Mouse (Mus musculus) thymus, adult 2 months (tissue): Measurements from ENCODE around the gene Fus. TPM values are rescaled to one million over a fixed set of nuclear protein-coding genes. Genes with fewer than 3 reads are reported as not detected.
A peak's percentile ranks its signal among the peaks of the same experiment; 100 is the strongest.

ENCODE experiments used
- DNase-seq: peaks from one replicate; pipeline ENCODE4 v3.0.0; 2021
- H3K27ac ChIP-seq: fragments of 200-500 bp; 2 replicates; pipeline ENCODE4 v1.5.1; 2012; ENCODE audit warnings: low read length, control low read depth; ENCODE audit not compliant: control insufficient read depth, insufficient read depth
- H3K27me3 ChIP-seq: fragments of 200-500 bp; 2 replicates; pipeline ENCODE4 v1.6.1; 2012; ENCODE audit warnings: mild to moderate bottlenecking, low read length, moderate library complexity, mixed read lengths; ENCODE audit not compliant: control insufficient read depth, insufficient read depth
- H3K36me3 ChIP-seq: fragments of 200-500 bp; 2 replicates; pipeline ENCODE4 v1.6.1; 2012; ENCODE audit warnings: mild to moderate bottlenecking, low read length, moderate library complexity; ENCODE audit not compliant: control insufficient read depth, insufficient read depth
- H3K4me1 ChIP-seq: fragments of 200-500 bp; replicated peaks from 2 replicates; pipeline ENCODE4 v1.6.1; 2012; ENCODE audit warnings: low read length; ENCODE audit not compliant: control insufficient read depth, insufficient read depth
- H3K4me3 ChIP-seq: fragments of 200-500 bp; 2 replicates; pipeline ENCODE4 v1.5.1; 2012; ENCODE audit warnings: mild to moderate bottlenecking, low read length, control low read depth, moderate library complexity; ENCODE audit not compliant: control insufficient read depth, insufficient read depth
- CTCF ChIP-seq: fragments of 200-500 bp; IDR thresholded peaks from 2 replicates; pipeline ENCODE4 v1.5.1; 2012; ENCODE audit warnings: mild to moderate bottlenecking, control low read depth, low read length, moderate library complexity, borderline replicate concordance; ENCODE audit not compliant: control insufficient read depth, poor library complexity, insufficient read depth; ENCODE audit errors: extremely low read depth
- POLR2A ChIP-seq: fragments of 200-500 bp; IDR thresholded peaks from 2 replicates; pipeline ENCODE4 v1.6.1; 2012; ENCODE audit warnings: mild to moderate bottlenecking, low read length, control low read depth, moderate library complexity; ENCODE audit not compliant: control insufficient read depth, poor library complexity, insufficient read depth; ENCODE audit errors: extremely low read depth
- WGBS: fragments of 180-500 bp; shearing (Covaris S2); methylation state at CpG from one replicate; pipeline ENCODE4 v1.1.7; 2018; 5-methylcytosine and 5-hydroxymethylcytosine counted together
- polyA plus RNA-seq: library from polyadenylated mRNA; depleted of rRNA; stranded (reverse); fragments of >200 nt; gene quantifications from 2 replicates; pipeline ENCODE4 v1.2.3, GENCODE M21; 2012; rRNA removed

The Fus gene
- polyA plus RNA-seq = 478 and 527 TPM in 2 replicates

DNA sequence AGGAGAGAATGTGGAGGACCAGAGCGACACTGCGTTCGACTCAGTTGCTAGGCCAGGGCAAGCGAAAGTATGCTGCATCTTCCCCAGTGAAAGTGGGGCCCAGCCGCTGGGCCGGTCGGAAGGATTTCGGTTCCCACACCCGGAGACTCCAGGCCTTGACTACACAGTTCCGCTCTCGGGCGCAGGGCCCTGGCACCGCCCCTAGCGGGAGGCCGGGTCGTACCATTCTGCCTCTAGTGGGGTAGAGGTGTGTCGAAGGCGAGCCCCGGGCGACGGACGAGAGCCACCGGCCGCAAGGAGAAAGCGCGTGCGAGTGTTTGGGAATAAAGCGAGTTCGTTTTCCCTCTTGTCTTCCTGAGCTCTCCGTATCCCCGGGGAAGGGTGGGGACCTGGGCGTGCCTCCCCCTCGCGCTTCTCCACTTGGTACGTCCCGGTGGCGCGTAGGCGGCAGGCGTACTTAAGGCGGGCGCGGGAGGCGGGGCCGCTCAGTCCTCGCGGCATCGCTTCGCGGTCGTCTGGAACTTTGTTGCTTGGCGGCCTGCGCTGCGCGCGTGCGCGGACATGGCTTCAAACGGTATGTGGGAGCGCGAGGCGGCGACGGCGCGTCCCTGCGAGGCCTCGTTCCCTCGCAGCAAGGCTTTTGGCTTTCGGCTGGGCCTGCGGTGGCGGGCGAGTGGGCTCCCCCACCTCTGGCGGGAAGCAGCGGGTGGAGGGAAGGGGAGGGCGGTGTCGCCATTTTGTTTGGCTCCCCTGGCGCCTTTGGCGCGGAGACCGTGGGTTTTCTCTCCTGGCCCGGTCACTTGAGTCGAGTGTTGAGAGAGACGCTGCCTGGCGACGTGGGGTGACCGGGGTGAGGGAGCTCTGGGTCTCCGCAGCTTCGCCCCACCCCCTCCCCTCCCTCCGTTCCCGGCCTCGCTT, at the start of gene Fus:
Gene Fus, plus strand, starts transcription at position 454 of the 918 bp plus-strand sequence.
- Histone ChIP-seq H3K36me3 (peaks cover 26% of the 10 kb centered on the region), H3K4me1 (peaks cover 10% of the 10 kb centered on the region), H3K27me3 (no peaks in the 10 kb centered on the region), H3K27ac (peak within 1 kb of the TSS; percentile 75), H3K4me3 (peak within 1 kb of the TSS; percentile 88)
- WGBS = under 1% methylated on average over 92 of the region's 92 CpGs
- peak; percentile 93 for DNase-seq
- TF ChIP-seq POLR2A (peak; percentile 100), CTCF (0 out of 2 replicates have a peak, but pooled peaks have one; percentile 30)

DNA sequence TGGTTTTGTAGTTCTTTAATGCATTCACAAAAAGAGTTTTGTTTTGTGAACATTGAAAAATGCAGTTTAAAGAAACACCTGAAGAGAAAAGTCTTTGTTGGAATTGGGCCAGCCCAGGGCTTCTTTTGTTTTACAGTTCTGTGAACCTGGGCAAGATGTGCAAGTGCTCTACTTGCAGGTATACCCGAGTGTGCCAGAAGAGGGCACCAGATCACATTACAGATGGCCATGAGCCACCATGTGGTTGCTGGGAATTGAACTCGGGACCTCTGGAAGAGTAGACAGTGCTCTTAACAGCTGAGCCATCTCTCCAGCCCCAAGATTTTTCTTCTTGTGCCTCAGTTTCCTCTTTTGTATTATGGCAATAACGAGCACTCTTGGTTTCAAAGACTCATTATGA, 49.1 kb upstream of the Fus start:
- H3K27ac ChIP-seq = no peak overlapping the region
- 52% methylated on average over 3 of the region's 3 CpGs for WGBS
- H3K4me3 ChIP-seq = no peak overlapping the region
- H3K27me3 ChIP-seq = no peaks in the 10 kb centered on the region
- TF ChIP-seq CTCF (no peak), POLR2A (no peak)
- DNase-seq = peak; percentile 75
- H3K36me3 ChIP-seq = peaks cover 12% of the 10 kb centered on the region
- H3K4me1 ChIP-seq = 0 out of 2 replicates have a peak, but pooled peaks cover 3% of the 10 kb centered on the region

DNA sequence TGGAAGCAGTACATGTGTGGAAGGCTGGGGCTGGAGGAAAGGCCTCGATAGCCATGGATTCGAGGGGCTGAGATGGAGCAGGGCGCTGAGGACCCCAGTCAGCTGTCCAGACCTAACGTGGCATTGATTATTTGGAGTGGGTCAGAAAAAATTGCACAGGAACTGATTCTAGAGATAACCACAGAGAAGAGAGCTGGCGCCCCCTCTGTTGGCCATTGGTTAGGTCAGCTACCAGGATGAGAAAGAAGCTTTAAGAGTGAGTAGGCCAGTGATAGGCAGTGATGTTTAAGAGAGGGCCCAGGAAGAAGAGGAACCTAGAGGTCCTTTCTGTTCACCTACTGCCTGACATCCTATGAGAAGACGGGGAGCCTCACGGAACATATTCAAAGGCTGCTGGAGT, 48.0 kb upstream of the Fus start:
- H3K4me3 ChIP-seq = no peak overlapping the region

DNA sequence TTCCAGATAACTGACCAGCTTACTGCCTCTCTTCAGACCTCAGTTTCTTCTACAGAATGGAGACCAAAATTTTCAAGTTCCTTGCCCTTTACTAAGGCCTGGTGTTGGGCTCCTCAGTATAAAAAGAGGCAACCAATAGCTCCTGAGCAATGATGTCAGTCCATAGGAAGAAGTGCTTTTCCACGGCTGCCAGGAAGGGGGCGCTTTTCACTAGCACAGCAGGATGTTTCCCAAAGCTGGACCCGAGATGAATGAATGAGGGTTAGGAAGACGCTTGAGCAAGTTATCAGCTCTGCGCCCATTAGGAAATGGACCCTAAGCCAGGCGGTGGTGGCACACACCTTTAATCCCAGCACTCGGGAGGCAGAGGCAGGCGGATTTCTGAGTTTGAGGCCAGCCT, 45.7 kb upstream of the Fus start:
- 76% methylated on average over 8 of the region's 8 CpGs for WGBS
- Histone ChIP-seq H3K27me3 (no peaks in the 10 kb centered on the region), H3K27ac (no peak overlapping the region), H3K4me3 (no peak overlapping the region), H3K36me3 (peaks cover 18% of the 10 kb centered on the region), H3K4me1 (0 out of 2 replicates have a peak, but pooled peaks cover 3% of the 10 kb centered on the region)
- no peak for TF ChIP-seq CTCF
- no peak for DNase-seq

More for the DNA sequence above, 48.0 kb upstream of the Fus start:
- Histone ChIP-seq H3K36me3 (peaks cover 12% of the 10 kb centered on the region), H3K4me1 (0 out of 2 replicates have a peak, but pooled peaks cover 3% of the 10 kb centered on the region), H3K27me3 (no peaks in the 10 kb centered on the region), H3K27ac (no peak overlapping the region)
- DNase-seq = peak; percentile 24
- 92% methylated on average over 7 of the region's 7 CpGs for WGBS
- TF ChIP-seq CTCF = no peak
- no peak for TF ChIP-seq POLR2A

DNA sequence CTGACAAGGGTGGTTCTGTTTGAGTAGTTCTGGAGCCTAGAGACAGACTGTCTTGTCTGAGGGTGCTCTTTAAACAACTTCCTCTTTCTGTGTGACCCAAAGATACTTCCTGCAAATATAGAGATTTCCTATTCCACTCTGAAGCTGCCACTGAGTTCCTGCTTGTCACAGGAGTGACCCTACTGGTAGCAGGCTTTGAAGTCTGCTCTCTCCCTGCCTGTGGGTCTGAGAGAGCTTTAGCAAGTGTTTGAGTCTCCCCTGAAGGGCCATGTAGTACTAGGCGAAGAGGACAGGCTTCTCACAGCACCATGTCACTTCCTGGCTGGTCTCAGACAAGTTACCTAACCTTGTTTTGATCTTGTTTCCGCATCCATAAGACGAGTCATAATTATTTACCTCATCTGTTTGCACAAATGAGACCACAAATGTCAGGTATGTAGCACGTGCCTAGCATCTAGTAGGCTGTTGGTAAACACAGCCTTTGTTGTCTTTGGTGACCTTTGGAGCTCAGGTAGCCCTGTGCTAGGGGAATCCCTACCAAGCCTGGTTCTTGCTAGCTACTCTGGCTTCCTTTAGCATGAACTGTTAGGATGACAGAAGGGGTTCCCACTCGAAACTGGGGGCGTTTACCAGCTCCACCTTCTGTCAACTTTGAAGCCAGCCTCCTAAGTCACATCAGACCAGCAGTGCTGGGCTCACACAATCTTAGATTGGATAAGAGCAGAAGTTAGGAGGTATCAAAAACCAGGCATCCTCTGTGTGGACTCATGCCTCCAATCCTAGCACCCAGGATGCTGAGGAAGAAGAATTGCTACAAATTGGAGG, 44.6 kb upstream of the Fus start:
- Histone ChIP-seq H3K36me3 (peaks cover 18% of the 10 kb centered on the region), H3K27me3 (no peaks in the 10 kb centered on the region), H3K4me3 (no peak overlapping the region), H3K27ac (peak overlapping the region; percentile 41), H3K4me1 (0 out of 2 replicates have a peak, but pooled peaks cover 3% of the 10 kb centered on the region)
- WGBS = 54% methylated on average over 6 of the region's 6 CpGs
- no peak for DNase-seq
- TF ChIP-seq POLR2A = no peak
- no peak for TF ChIP-seq CTCF

GRCm38 (mm10) chr7:127923714-127924113, 43.5 kb upstream of the Fus start:
- Histone ChIP-seq H3K27ac (no peak overlapping the region), H3K4me3 (no peak overlapping the region), H3K27me3 (no peaks in the 10 kb centered on the region), H3K4me1 (0 out of 2 replicates have a peak, but pooled peaks cover 3% of the 10 kb centered on the region), H3K36me3 (peaks cover 18% of the 10 kb centered on the region)
- 98% methylated on average over 5 of the region's 5 CpGs for WGBS
- no peak for DNase-seq
- no peak for TF ChIP-seq POLR2A
- TF ChIP-seq CTCF = no peak
